ENCODE assay signal across 10 mouse cellular contexts in the genomic region with DNA sequence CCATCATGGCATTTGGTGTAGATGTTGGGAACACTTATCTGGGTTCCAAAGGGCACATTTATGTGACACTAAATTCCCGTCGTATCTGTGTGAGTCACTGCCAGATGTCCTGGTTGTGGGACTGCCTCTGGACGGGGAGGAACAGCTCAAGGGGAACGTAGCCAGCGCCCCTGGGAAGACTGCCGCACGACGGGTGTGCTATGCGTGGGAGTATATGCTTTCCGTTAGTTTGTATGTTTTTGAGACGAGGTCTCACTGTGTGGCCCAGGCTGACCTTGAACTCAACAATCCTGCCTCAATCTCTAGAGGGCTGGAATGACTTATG. TPM values are rescaled to one million over a fixed set of nuclear protein-coding genes. Genes with fewer than 3 reads are reported as not detected.
DNase-seq lines count a peak whose midpoint lies in the region; ATAC-seq lines count a peak whose summit lies in the region.
"Had no signal": no experiment of that assay in that cellular context is flagged by ENCODE, and none has a peak within 500 bp of the region (broad histone marks: within the 10 kb centered on the region; RNA-seq: fewer than 3 reads in every experiment).

No protein-coding gene starts in this region.

- DNase-seq in heart, adult 9 months (ENCODE audit: low spot score in 2 of 2), result no peak
- DNase-seq in 3134 (ENCODE audit: extremely low read depth, insufficient read length, low spot score) (peak; percentile 37), R1 (ENCODE audit: low read depth, low spot score) (peak; percentile 54)
- no peak for DNase-seq in layer of hippocampus, postnatal 10 days (ENCODE audit: low spot score in 2 of 2)
- no peak for DNase-seq in gastrocnemius, postnatal 4 days (ENCODE audit: low spot score in 2 of 2)
- DNase-seq: cerebellum, adult 11-12 months had no signal

- no peak overlapping the region; the same call in 1 of the 2 replicates for H3K9ac ChIP-seq in heart, embryonic 14.5 days (ENCODE audit: low read length)
- no peak overlapping the region for H3K9ac ChIP-seq in liver, embryonic 15.5 days

- peaks cover 9 to 11% of the 10 kb centered on the region in 2 experiments; a peak in 3 of 4 replicates for H3K4me1 ChIP-seq in heart, embryonic 14.5 days (ENCODE audit: control insufficient read depth in 2 of 2, insufficient read depth in 2 of 2, low read length in 2 of 2)
- 0 out of 2 replicates have a peak, but pooled peaks cover 11% of the 10 kb centered on the region for H3K4me1 ChIP-seq in liver, embryonic 15.5 days (replicated peaks)

- H3K27ac ChIP-seq in heart, embryonic 14.5 days (replicated peaks in 1 of 2; ENCODE audit: control insufficient read depth in 1 of 2, insufficient read depth in 1 of 2, low read depth in 2 of 2, low read length in 2 of 2), result no peak overlapping the region
- no peak overlapping the region for H3K27ac ChIP-seq in liver, embryonic 15.5 days (replicated peaks)

- H3K36me3 ChIP-seq in heart, embryonic 14.5 days (ENCODE audit: control insufficient read depth, insufficient read depth, low read length), result no peaks in the 10 kb centered on the region
- no peaks in the 10 kb centered on the region for H3K36me3 ChIP-seq in liver, embryonic 15.5 days (replicated peaks)

- no peaks in the 10 kb centered on the region for H3K9me3 ChIP-seq in heart, embryonic 14.5 days (ENCODE audit: control insufficient read depth, low read length)
- H3K9me3 ChIP-seq in liver, embryonic 15.5 days (replicated peaks), result no peaks in the 10 kb centered on the region

- peak; percentile 42; the same call in 1 of the 2 replicates for ATAC-seq in heart, embryonic 14.5 days (ENCODE audit: insufficient number of reproducible peaks, insufficient read depth, low FRiP score, low read depth)
- no peak for ATAC-seq in liver, embryonic 15.5 days (ENCODE audit: insufficient read depth)
- no peak for ATAC-seq in inflammation-experienced regulatory T-cells, adult 6 months

- H3K4me3 ChIP-seq in heart, embryonic 14.5 days (ENCODE audit: control insufficient read depth in 1 of 2, insufficient read depth in 1 of 2, low read depth in 1 of 2, low read length in 2 of 2), result no peak overlapping the region
- H3K4me3 ChIP-seq in liver, embryonic 15.5 days (replicated peaks), result no peak overlapping the region
- H3K4me3 ChIP-seq: myocyte had no signal

- peak overlapping the region; percentile 40 for H3K4me2 ChIP-seq in heart, embryonic 14.5 days (ENCODE audit: low read length)
- 0 out of 2 replicates have a peak overlapping the region, but pooled peaks have one; percentile 48 for H3K4me2 ChIP-seq in liver, embryonic 15.5 days

- H3K27me3 ChIP-seq in heart, embryonic 14.5 days (ENCODE audit: control insufficient read depth, insufficient read depth, low read length), result no peaks in the 10 kb centered on the region
- H3K27me3 ChIP-seq in liver, embryonic 15.5 days, result peaks cover 8% of the 10 kb centered on the region; the same call in 1 of the 2 replicates

- 65% methylated on average over 11 of the region's 11 CpGs for WGBS in heart, embryonic 14.5 days
- WGBS in liver, embryonic 15.5 days (ENCODE audit: insufficient replicate concordance), result 63% methylated on average over 11 of the region's 11 CpGs

RNA-seq across cellular contexts. Expression of gene Pcbd1, which starts 8.2 kb away (rescaled TPM):
- polyA plus RNA-seq in heart, embryonic 14.5 days (2014; fragmentation: Nextera tagmentation; extraction: Ambion mirVana), result 84.7 and 95.5 TPM in 2 replicates
- 177 and 186 TPM in 2 replicates for polyA plus RNA-seq in liver, embryonic 15.5 days (2015; fragmentation: Nextera tagmentation; extraction: Ambion mirVana)
- polyA plus RNA-seq in inflammation-experienced regulatory T-cells, adult 6 months (2017; shearing (Covaris generic)), result under 1 TPM in 2 of 3 experiments, not detected in 1; 0.59 to 0.82 TPM
- total RNA-seq in layer of hippocampus, postnatal 10 days (2021), result 10 to 100 TPM; 13.3 to 17.9 TPM
- total RNA-seq in gastrocnemius, postnatal 4 days (2021), result 10 to 100 TPM; 13.5 to 17.7 TPM

Comparison
In these comparisons a context has a peak if more than half of its experiments do, and no peak if none do; other contexts are left out.
1. DNase-seq: peak in 3134 (single experiment) and R1 (single experiment); none in heart, adult 9 months (0 of 2), layer of hippocampus, postnatal 10 days (0 of 2) and gastrocnemius, postnatal 4 days (0 of 2).
2. RNA of gene Pcbd1, which starts 8.2 kb away (polyA plus RNA-seq): 177 to 186 TPM in liver, embryonic 15.5 days and 84.7 to 95.5 TPM in heart, embryonic 14.5 days; 0.59 to 0.82 TPM in inflammation-experienced regulatory T-cells, adult 6 months; every median in the first group is over 10 times any median in the second.